Mouse (Mus musculus) kidney, adult 2 months (tissue): Measurements from ENCODE around the gene Catip.

Experiments used
- CTCF ChIP-seq: fragments of 200-500 bp; conservative IDR thresholded peaks from 2 replicates; pipeline ENCODE4 v1.5.1; 2011; ENCODE audit warnings: low read depth, mild to moderate bottlenecking, control low read depth, low read length, moderate library complexity, mixed read lengths; ENCODE audit not compliant: insufficient read depth, insufficient read length
- POLR2A ChIP-seq: fragments of 200-500 bp; IDR thresholded peaks from one replicate; pipeline ENCODE4 v1.6.1; 2011; ENCODE audit warnings: low read depth, low read length, control low read depth

DNA sequence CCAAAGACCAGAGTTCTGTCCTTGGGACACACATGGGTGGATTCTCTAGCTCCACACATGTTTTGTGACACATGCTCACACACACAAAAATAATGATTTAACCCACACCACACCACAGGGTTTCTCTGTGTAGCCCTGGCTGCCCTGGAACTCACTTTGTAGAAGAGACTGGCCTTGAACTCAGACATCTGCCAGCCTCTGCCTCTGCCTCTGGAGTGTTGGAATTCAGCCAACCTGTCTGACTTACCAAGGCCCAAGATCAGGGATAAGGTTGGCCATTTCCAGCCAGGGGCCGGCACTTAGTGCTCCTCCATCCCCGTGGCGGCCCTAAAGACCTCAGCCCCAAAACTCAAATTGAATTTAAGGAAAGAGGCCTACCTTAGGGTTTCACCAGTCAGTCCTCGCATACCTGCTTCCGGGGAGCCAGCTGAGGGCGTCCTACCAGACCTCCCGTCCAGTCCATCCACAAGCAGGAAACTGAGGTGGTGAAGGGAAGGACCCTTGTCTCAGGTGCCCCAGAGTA lies 26.6 kb downstream of the Catip start:
- TF ChIP-seq CTCF (no peak), POLR2A (no peak)
